Comparison of ENCODE assay signal across 8 mouse cellular contexts in genomic region chr2:30178711-30179110, GRCm38 (mm10). TPM values are rescaled to one million over a fixed set of nuclear protein-coding genes. Genes with fewer than 3 reads are reported as not detected.
A peak's percentile ranks its signal among the peaks of the same experiment; 100 is the strongest.
DNase-seq lines count a peak whose midpoint lies in the region; ATAC-seq and TF ChIP-seq lines count a peak whose summit lies in the region.
"Not testable (repeated sequence)": the region's sequence is repeated elsewhere in the genome, so short reads cannot be mapped to it uniquely, and the experiment has no call there.

No protein-coding gene starts in this region.

- TF ChIP-seq EP300 in CH12.LX (IDR thresholded peaks at IDR 0.05; ENCODE audit: low read length); heart, adult 2 months (IDR thresholded peaks at IDR 0.05; ENCODE audit: insufficient read depth, low read depth, low read length): not testable (repeated sequence)

- peak overlapping the region; percentile 6; the same call in 1 of the 2 replicates for H3K4me2 ChIP-seq in CH12.LX (ENCODE audit: insufficient read depth, low read depth, poor library complexity, severe bottlenecking)
- peak overlapping the region; percentile 70 for H3K4me2 ChIP-seq in embryonic facial prominence, embryonic 14.5 days (ENCODE audit: low read depth, low read length)
- H3K4me2 ChIP-seq in hindbrain, embryonic 13.5 days = peak overlapping the region; percentile 90
- H3K4me2 ChIP-seq in kidney, embryonic 16.5 days (replicated peaks; ENCODE audit: low read depth, low read length) = peak overlapping the region; percentile 88
- peak overlapping the region; percentile 91 for H3K4me2 ChIP-seq in liver, embryonic 13.5 days
- H3K4me2 ChIP-seq in midbrain, embryonic 12.5 days (replicated peaks) = peak overlapping the region; percentile 91

- H3K9ac ChIP-seq in CH12.LX (ENCODE audit: insufficient read depth, low read depth); embryonic facial prominence, embryonic 14.5 days (ENCODE audit: low read depth, low read length); heart, adult 2 months (ENCODE audit: low read depth, low read length); hindbrain, embryonic 13.5 days; kidney, embryonic 16.5 days (replicated peaks; ENCODE audit: low read length); liver, embryonic 13.5 days; midbrain, embryonic 12.5 days (replicated peaks): not testable (repeated sequence)

- H3K9me3 ChIP-seq in CH12.LX (replicated peaks; ENCODE audit: low read length); embryonic facial prominence, embryonic 14.5 days (ENCODE audit: control insufficient read depth, low read length); hindbrain, embryonic 13.5 days; kidney, embryonic 16.5 days (ENCODE audit: low read length); liver, embryonic 13.5 days (replicated peaks); midbrain, embryonic 12.5 days: not testable (repeated sequence)

- WGBS in embryonic facial prominence, embryonic 14.5 days = 59% methylated on average over 7 of the region's 7 CpGs
- WGBS in heart, adult 2 months = 36% methylated on average over 7 of the region's 7 CpGs
- WGBS in hindbrain, embryonic 13.5 days = 44% methylated on average over 7 of the region's 7 CpGs
- 48% methylated on average over 7 of the region's 7 CpGs for WGBS in kidney, embryonic 16.5 days
- 52% methylated on average over 7 of the region's 7 CpGs for WGBS in liver, embryonic 13.5 days (ENCODE audit: insufficient replicate concordance)
- 47% methylated on average over 7 of the region's 7 CpGs for whole genome bisulfite sequencing in midbrain, embryonic 12.5 days
- whole genome bisulfite sequencing in olfactory bulb, adult 2 months = 24% methylated on average over 7 of the region's 7 CpGs

- peak in 1 of 2 experiments; percentile 32; a peak in 2 of 4 replicates for TF ChIP-seq CTCF in CH12.LX (conservative IDR thresholded peaks at IDR 0.05 in 1 of 2, IDR thresholded peaks at IDR 0.05 in 1 of 2; ENCODE audit: low read depth in 2 of 2, low read length in 2 of 2)
- TF ChIP-seq CTCF in heart, adult 2 months (IDR thresholded peaks at IDR 0.05) = peak; percentile 32
- not testable (repeated sequence) for TF ChIP-seq CTCF in olfactory bulb, adult 2 months (IDR thresholded peaks at IDR 0.05; ENCODE audit: insufficient read depth, low read depth, low read length)

- not testable (repeated sequence) for H3K27ac ChIP-seq in CH12.LX (ENCODE audit: insufficient read depth, low read depth); embryonic facial prominence, embryonic 14.5 days (replicated peaks; ENCODE audit: low read depth, low read length); heart, adult 2 months; hindbrain, embryonic 13.5 days; kidney, embryonic 16.5 days (ENCODE audit: low read length); liver, embryonic 13.5 days; midbrain, embryonic 12.5 days (replicated peaks); olfactory bulb, adult 2 months (ENCODE audit: insufficient read depth, low read depth, low read length)

- not testable (repeated sequence) for H3K79me2 ChIP-seq in CH12.LX (replicated peaks; ENCODE audit: control insufficient read depth, extremely low read depth, insufficient read depth, poor library complexity, severe bottlenecking); heart, adult 2 months (replicated peaks; ENCODE audit: control insufficient read depth, insufficient read depth, low read length)

- H3K4me3 ChIP-seq in CH12.LX (replicated peaks in 1 of 3; ENCODE audit: low read depth in 2 of 3, low read length in 2 of 3, poor library complexity in 1 of 3) = peak overlapping the region in 1 of 3 experiments; percentile 65
- peak overlapping the region; percentile 70 for H3K4me3 ChIP-seq in embryonic facial prominence, embryonic 14.5 days (ENCODE audit: low read depth, low read length)
- peak overlapping the region; percentile 58 for H3K4me3 ChIP-seq in heart, adult 2 months
- H3K4me3 ChIP-seq in hindbrain, embryonic 13.5 days = peak overlapping the region; percentile 69
- H3K4me3 ChIP-seq in kidney, embryonic 16.5 days (ENCODE audit: low read length) = peak overlapping the region; percentile 85
- H3K4me3 ChIP-seq in liver, embryonic 13.5 days (replicated peaks) = peak overlapping the region; percentile 80
- peak overlapping the region; percentile 64 for H3K4me3 ChIP-seq in midbrain, embryonic 12.5 days
- peak overlapping the region; percentile 64; the same call in 1 of the 2 replicates for H3K4me3 ChIP-seq in olfactory bulb, adult 2 months (ENCODE audit: insufficient read depth, low read depth, low read length)

- intact Hi-C loops in heart, adult 2 months (cut with DNase I) = loop anchor here (2.0 kb wide), 2 partner anchors 26 to 92 kb away; partner anchors contain the start of gene Kyat1

- TF ChIP-seq RAD21 in CH12.LX (IDR thresholded peaks at IDR 0.05; ENCODE audit: low read depth, low read length) = not testable (repeated sequence)

- in situ Hi-C loops in CH12.LX (cut with MboI; ENCODE audit: low pct_ligation_motif_present, low pct_unique_long_range_greater_than_20kb, low sequenced_read_pairs) = not testable (repeated sequence)

- H3K4me1 ChIP-seq in CH12.LX (ENCODE audit: control insufficient read depth in 1 of 2, insufficient read depth in 2 of 2); embryonic facial prominence, embryonic 14.5 days (ENCODE audit: control insufficient read depth, insufficient read depth, low read length); heart, adult 2 months (ENCODE audit: control insufficient read depth, insufficient read depth, low read length); kidney, embryonic 16.5 days (ENCODE audit: insufficient read depth, low read length); midbrain, embryonic 12.5 days: not testable (repeated sequence)
- peaks cover 14% of the 10 kb centered on the region for H3K4me1 ChIP-seq in hindbrain, embryonic 13.5 days (replicated peaks)
- peaks cover 33% of the 10 kb centered on the region for H3K4me1 ChIP-seq in liver, embryonic 13.5 days (replicated peaks)
- peaks cover 18% of the 10 kb centered on the region for H3K4me1 ChIP-seq in olfactory bulb, adult 2 months (ENCODE audit: control insufficient read depth, insufficient read depth, low read length)

- ATAC-seq in embryonic facial prominence, embryonic 14.5 days (ENCODE audit: low read depth); liver, embryonic 13.5 days (ENCODE audit: low read depth); midbrain, embryonic 12.5 days (ENCODE audit: low FRiP score, low read depth): not testable (repeated sequence)
- ATAC-seq in hindbrain, embryonic 13.5 days (ENCODE audit: low FRiP score) = peak; percentile 50
- ATAC-seq in kidney, embryonic 16.5 days (ENCODE audit: low FRiP score, low TSS enrichment) = peak; percentile 21

- dilution Hi-C loops in CH12.LX (cut with MboI; ENCODE audit: extremely low pct_ligation_motif_present, extremely low pct_unique_long_range_greater_than_20kb, low sequenced_read_pairs) = not testable (repeated sequence)

- H3K36me3 ChIP-seq in CH12.LX (replicated peaks in 1 of 2; ENCODE audit: control insufficient read depth in 1 of 2, insufficient read depth in 1 of 2, low read length in 1 of 2) = peaks cover 29 to 37% of the 10 kb centered on the region in 2 experiments
- peaks cover 32% of the 10 kb centered on the region for H3K36me3 ChIP-seq in embryonic facial prominence, embryonic 14.5 days (ENCODE audit: control insufficient read depth, insufficient read depth, low read length)
- not testable (repeated sequence) for H3K36me3 ChIP-seq in heart, adult 2 months (ENCODE audit: control insufficient read depth, insufficient read depth, low read length)
- peaks cover 32% of the 10 kb centered on the region for H3K36me3 ChIP-seq in hindbrain, embryonic 13.5 days
- peaks cover 30% of the 10 kb centered on the region for H3K36me3 ChIP-seq in kidney, embryonic 16.5 days (ENCODE audit: insufficient read depth, low read length)
- peaks cover 37% of the 10 kb centered on the region for H3K36me3 ChIP-seq in liver, embryonic 13.5 days
- peaks cover 31% of the 10 kb centered on the region for H3K36me3 ChIP-seq in midbrain, embryonic 12.5 days

- H3K27me3 ChIP-seq in CH12.LX (replicated peaks); embryonic facial prominence, embryonic 14.5 days (replicated peaks; ENCODE audit: control insufficient read depth, insufficient read depth, low read length); heart, adult 2 months (ENCODE audit: control insufficient read depth, insufficient read depth, low read length); hindbrain, embryonic 13.5 days; kidney, embryonic 16.5 days (ENCODE audit: insufficient read depth, low read length); liver, embryonic 13.5 days; midbrain, embryonic 12.5 days: not testable (repeated sequence)

- TF ChIP-seq POLR2A in CH12.LX (IDR thresholded peaks at IDR 0.05; ENCODE audit: low read depth, low read length); heart, adult 2 months (IDR thresholded peaks at IDR 0.05; ENCODE audit: insufficient read depth, low read depth, low read length); olfactory bulb, adult 2 months (IDR thresholded peaks at IDR 0.05; ENCODE audit: insufficient read depth, low read depth, low read length): not testable (repeated sequence)

- not testable (repeated sequence) for DNase-seq in CH12.LX (ENCODE audit: extremely low read depth); embryonic facial prominence, embryonic 14.5 days (ENCODE audit: low spot score); heart, adult 2 months; liver, embryonic 13.5 days

RNA-seq across cellular contexts. Expression of gene Spout1, which starts 0.5 kb away (rescaled TPM):
- total RNA-seq in CH12.LX (2012; rRNA removed) (49.2 and 56.7 TPM in 2 replicates), CH12.LX (2014; rRNA removed) (34.8 and 38.4 TPM in 2 replicates)
- polyA plus RNA-seq in CH12.LX (2012; ENCODE audit: insufficient read length, low read depth) = 62.3 and 63.7 TPM in 2 replicates
- polyA plus RNA-seq in embryonic facial prominence, embryonic 14.5 days (2014; fragmentation: Nextera tagmentation; extraction: Ambion mirVana) = 63.8 and 67.8 TPM in 2 replicates
- 1 to 10 TPM; 5.1 to 5.4 TPM for total RNA-seq in heart, adult 2 months (2021)
- polyA plus RNA-seq in heart, adult 2 months (2012; rRNA removed) = 9.4 and 10.3 TPM in 2 replicates
- 58.1 and 58.4 TPM in 2 replicates for polyA plus RNA-seq in hindbrain, embryonic 13.5 days (2015; fragmentation: Nextera tagmentation; extraction: Ambion mirVana)
- polyA plus RNA-seq in kidney, embryonic 16.5 days (2015; fragmentation: Nextera tagmentation; extraction: Ambion mirVana) = 83.5 and 93.2 TPM in 2 replicates
- 40.5 and 42.5 TPM in 2 replicates for polyA plus RNA-seq in liver, embryonic 13.5 days (2015; fragmentation: Nextera tagmentation; extraction: Ambion mirVana)
- 60.4 and 64.0 TPM in 2 replicates for polyA plus RNA-seq in midbrain, embryonic 12.5 days (2016; fragmentation: Nextera tagmentation; extraction: Ambion mirVana)
- polyA plus RNA-seq in olfactory bulb, adult 2 months (2012; ENCODE audit: insufficient read depth, insufficient read length, low replicate concordance, missing spikeins) = not detected in 2 replicates

RNA-seq across cellular contexts. Expression of gene Endog, which starts 7.4 kb away (rescaled TPM):
- total RNA-seq in CH12.LX (2012; rRNA removed) (9.2 and 9.7 TPM in 2 replicates), CH12.LX (2014; rRNA removed) (0.23 TPM in 1 of 2 replicates, not detected in the other)
- not detected in 2 replicates for polyA plus RNA-seq in CH12.LX (2012; ENCODE audit: insufficient read length, low read depth)
- 21.9 and 26.5 TPM in 2 replicates for polyA plus RNA-seq in embryonic facial prominence, embryonic 14.5 days (2014; fragmentation: Nextera tagmentation; extraction: Ambion mirVana)
- 10 to 100 TPM; 90.6 to 93.3 TPM for total RNA-seq in heart, adult 2 months (2021)
- 87.4 and 119 TPM in 2 replicates for polyA plus RNA-seq in heart, adult 2 months (2012; rRNA removed)
- polyA plus RNA-seq in hindbrain, embryonic 13.5 days (2015; fragmentation: Nextera tagmentation; extraction: Ambion mirVana) = 14.3 and 19.3 TPM in 2 replicates
- polyA plus RNA-seq in kidney, embryonic 16.5 days (2015; fragmentation: Nextera tagmentation; extraction: Ambion mirVana) = 22.0 and 22.8 TPM in 2 replicates
- 14.2 and 15.6 TPM in 2 replicates for polyA plus RNA-seq in liver, embryonic 13.5 days (2015; fragmentation: Nextera tagmentation; extraction: Ambion mirVana)
- 13.9 and 14.2 TPM in 2 replicates for polyA plus RNA-seq in midbrain, embryonic 12.5 days (2016; fragmentation: Nextera tagmentation; extraction: Ambion mirVana)
- not detected in 2 replicates for polyA plus RNA-seq in olfactory bulb, adult 2 months (2012; ENCODE audit: insufficient read depth, insufficient read length, low replicate concordance, missing spikeins)

RNA-seq across cellular contexts. Expression of gene Kyat1, which starts 26.9 kb away (rescaled TPM):
- total RNA-seq in CH12.LX (2012; rRNA removed) = 5.3 and 7.0 TPM in 2 replicates
- 5.0 and 5.5 TPM in 2 replicates for total RNA-seq in CH12.LX (2014; rRNA removed)
- polyA plus RNA-seq in CH12.LX (2012; ENCODE audit: insufficient read length, low read depth) = 5.2 and 5.4 TPM in 2 replicates
- 8.1 and 8.2 TPM in 2 replicates for polyA plus RNA-seq in embryonic facial prominence, embryonic 14.5 days (2014; fragmentation: Nextera tagmentation; extraction: Ambion mirVana)
- total RNA-seq in heart, adult 2 months (2021) = 10 to 100 TPM; 32.1 to 35.7 TPM
- 57.5 and 68.6 TPM in 2 replicates for polyA plus RNA-seq in heart, adult 2 months (2012; rRNA removed)
- polyA plus RNA-seq in hindbrain, embryonic 13.5 days (2015; fragmentation: Nextera tagmentation; extraction: Ambion mirVana) = 14.5 and 14.8 TPM in 2 replicates
- polyA plus RNA-seq in kidney, embryonic 16.5 days (2015; fragmentation: Nextera tagmentation; extraction: Ambion mirVana) = 12.0 and 13.4 TPM in 2 replicates
- 9.7 and 10.1 TPM in 2 replicates for polyA plus RNA-seq in liver, embryonic 13.5 days (2015; fragmentation: Nextera tagmentation; extraction: Ambion mirVana)
- polyA plus RNA-seq in midbrain, embryonic 12.5 days (2016; fragmentation: Nextera tagmentation; extraction: Ambion mirVana) = 12.6 and 12.8 TPM in 2 replicates
- polyA plus RNA-seq in olfactory bulb, adult 2 months (2012; ENCODE audit: insufficient read depth, insufficient read length, low replicate concordance, missing spikeins) = not detected in 2 replicates

RNA-seq across cellular contexts. Expression of gene Tbc1d13, which starts 45.2 kb away (rescaled TPM):
- total RNA-seq in CH12.LX (2012; rRNA removed) (32.1 and 35.1 TPM in 2 replicates), CH12.LX (2014; rRNA removed) (21.4 and 25.9 TPM in 2 replicates)
- polyA plus RNA-seq in CH12.LX (2012; ENCODE audit: insufficient read length, low read depth) = 36.1 and 36.8 TPM in 2 replicates
- 10.5 TPM in 2 replicates for polyA plus RNA-seq in embryonic facial prominence, embryonic 14.5 days (2014; fragmentation: Nextera tagmentation; extraction: Ambion mirVana)
- 10 to 100 TPM; 17.2 to 17.4 TPM for total RNA-seq in heart, adult 2 months (2021)
- 25.4 and 33.7 TPM in 2 replicates for polyA plus RNA-seq in heart, adult 2 months (2012; rRNA removed)
- polyA plus RNA-seq in hindbrain, embryonic 13.5 days (2015; fragmentation: Nextera tagmentation; extraction: Ambion mirVana) = 11.9 and 14.6 TPM in 2 replicates
- 8.2 and 12.3 TPM in 2 replicates for polyA plus RNA-seq in kidney, embryonic 16.5 days (2015; fragmentation: Nextera tagmentation; extraction: Ambion mirVana)
- polyA plus RNA-seq in liver, embryonic 13.5 days (2015; fragmentation: Nextera tagmentation; extraction: Ambion mirVana) = 2.8 and 3.7 TPM in 2 replicates
- 11.2 and 12.9 TPM in 2 replicates for polyA plus RNA-seq in midbrain, embryonic 12.5 days (2016; fragmentation: Nextera tagmentation; extraction: Ambion mirVana)
- polyA plus RNA-seq in olfactory bulb, adult 2 months (2012; ENCODE audit: insufficient read depth, insufficient read length, low replicate concordance, missing spikeins) = not detected in 2 replicates

RNA-seq across cellular contexts. Expression of gene Zer1, which starts 54.3 kb away (rescaled TPM):
- total RNA-seq in CH12.LX (2012; rRNA removed) = 9.5 and 13.4 TPM in 2 replicates
- total RNA-seq in CH12.LX (2014; rRNA removed) = 4.8 and 5.5 TPM in 2 replicates
- polyA plus RNA-seq in CH12.LX (2012; ENCODE audit: insufficient read length, low read depth) = 13.3 and 15.0 TPM in 2 replicates
- polyA plus RNA-seq in embryonic facial prominence, embryonic 14.5 days (2014; fragmentation: Nextera tagmentation; extraction: Ambion mirVana) = 7.9 and 8.3 TPM in 2 replicates
- 10 to 100 TPM; 21.9 to 26.6 TPM for total RNA-seq in heart, adult 2 months (2021)
- 45.1 TPM in 2 replicates for polyA plus RNA-seq in heart, adult 2 months (2012; rRNA removed)
- 14.1 and 15.2 TPM in 2 replicates for polyA plus RNA-seq in hindbrain, embryonic 13.5 days (2015; fragmentation: Nextera tagmentation; extraction: Ambion mirVana)
- polyA plus RNA-seq in kidney, embryonic 16.5 days (2015; fragmentation: Nextera tagmentation; extraction: Ambion mirVana) = 5.6 and 8.0 TPM in 2 replicates
- polyA plus RNA-seq in liver, embryonic 13.5 days (2015; fragmentation: Nextera tagmentation; extraction: Ambion mirVana) = 2.2 and 2.6 TPM in 2 replicates
- 11.6 and 11.7 TPM in 2 replicates for polyA plus RNA-seq in midbrain, embryonic 12.5 days (2016; fragmentation: Nextera tagmentation; extraction: Ambion mirVana)
- polyA plus RNA-seq in olfactory bulb, adult 2 months (2012; ENCODE audit: insufficient read depth, insufficient read length, low replicate concordance, missing spikeins) = not detected in 2 replicates

Comparison
In these comparisons a context has a peak if more than half of its experiments do, and no peak if none do; other contexts are left out.
1. H3K4me2 ChIP-seq: peak in every context shown above with its lines; median percentile 91 in liver, embryonic 13.5 days; 91 in midbrain, embryonic 12.5 days; 90 in hindbrain, embryonic 13.5 days; 88 in kidney, embryonic 16.5 days; 70 in embryonic facial prominence, embryonic 14.5 days; 6 in CH12.LX.
2. RNA of gene Spout1, which starts 0.5 kb away (polyA plus RNA-seq): 83.5 to 93.2 TPM in kidney, embryonic 16.5 days, 60.4 to 64.0 TPM in midbrain, embryonic 12.5 days, 63.8 to 67.8 TPM in embryonic facial prominence, embryonic 14.5 days, 62.3 to 63.7 TPM in CH12.LX, 58.1 to 58.4 TPM in hindbrain, embryonic 13.5 days, 40.5 to 42.5 TPM in liver, embryonic 13.5 days and 9.4 to 10.3 TPM in heart, adult 2 months; not detected in olfactory bulb, adult 2 months; every median in the first group is over 10 times any median in the second.
3. RNA of gene Endog, which starts 7.4 kb away (polyA plus RNA-seq): 87.4 to 119 TPM in heart, adult 2 months, 22.0 to 22.8 TPM in kidney, embryonic 16.5 days, 21.9 to 26.5 TPM in embryonic facial prominence, embryonic 14.5 days, 14.2 to 15.6 TPM in liver, embryonic 13.5 days, 14.3 to 19.3 TPM in hindbrain, embryonic 13.5 days and 13.9 to 14.2 TPM in midbrain, embryonic 12.5 days; not detected in CH12.LX and not detected in olfactory bulb, adult 2 months; every median in the first group is over 10 times any median in the second.